Mouse (Mus musculus): Measurements from ENCODE around the gene Zfp78. TPM values are rescaled to one million over a fixed set of nuclear protein-coding genes. Genes with fewer than 3 reads are reported as not detected.
"Not testable (repeated sequence)": the region's sequence is repeated elsewhere in the genome, so short reads cannot be mapped to it uniquely, and the experiment has no call there.

Zfp78 gene
- total RNA-seq (2022), result 1 to 10 TPM; 2.2 to 3.8 (median 2.9) TPM

DNA sequence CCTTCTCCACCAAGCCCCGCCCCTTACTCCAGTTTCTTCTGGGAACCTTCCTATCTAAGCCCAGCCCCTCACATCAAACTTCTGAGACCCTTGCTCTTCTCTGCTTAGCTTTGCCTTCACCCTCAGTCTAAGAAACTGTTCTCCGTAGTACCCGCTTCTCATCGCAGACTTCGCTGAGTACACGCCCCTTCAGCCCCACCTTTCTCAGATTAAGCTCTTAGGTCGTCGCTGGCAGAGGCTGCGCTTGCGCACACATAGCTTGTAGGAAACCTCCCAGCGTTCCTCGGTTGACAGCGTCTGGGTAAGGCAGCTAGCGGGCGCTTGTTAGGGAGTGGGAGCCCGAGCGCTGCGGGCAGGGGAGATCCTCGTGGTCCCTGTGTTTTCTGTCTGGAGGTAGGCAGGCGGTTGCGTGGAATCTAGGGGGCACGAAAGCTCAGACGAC is at the start of gene Zfp78:
Zfp78 (plus strand) TSS at position 234 of the 442 bp plus-strand sequence.
- no peak for DNase-seq (ENCODE audit: low spot score)

DNA sequence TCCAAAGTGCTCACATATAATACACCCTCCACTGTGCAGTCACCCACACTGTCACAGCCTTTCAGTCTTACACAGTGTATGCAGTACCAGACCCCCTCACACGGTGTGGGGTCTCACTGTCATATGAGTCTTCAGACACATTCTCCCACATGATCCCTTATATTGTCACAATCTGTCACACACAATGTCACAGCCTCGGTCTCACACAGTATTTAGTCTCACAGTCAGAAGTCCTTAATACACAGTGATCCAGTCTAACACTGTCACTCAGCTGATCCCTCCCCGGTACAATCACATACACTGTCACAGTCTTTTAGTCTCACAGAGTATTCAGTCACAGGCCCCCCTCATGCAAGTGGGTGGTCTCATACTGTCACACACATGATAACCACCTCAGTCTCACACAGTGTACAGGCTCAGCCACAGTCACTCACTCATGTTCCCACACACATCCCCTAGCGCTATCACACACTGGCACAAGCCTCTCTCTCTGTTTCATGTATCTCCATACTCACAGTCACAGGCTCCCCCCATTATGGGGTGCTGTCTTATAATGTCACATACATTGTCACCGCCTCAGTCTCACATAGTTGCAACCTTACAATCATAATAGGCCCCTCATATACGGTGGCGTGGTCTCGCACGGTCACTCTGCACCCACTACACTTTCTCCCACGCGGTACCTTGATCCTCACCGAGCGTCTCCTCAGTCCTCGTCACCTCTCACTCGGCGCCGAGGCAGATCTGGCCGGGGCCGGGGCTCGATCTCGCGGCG is 32.4 kb upstream of the Zfp78 start:
- DNase-seq (ENCODE audit: low spot score), result peak; percentile 2

DNA sequence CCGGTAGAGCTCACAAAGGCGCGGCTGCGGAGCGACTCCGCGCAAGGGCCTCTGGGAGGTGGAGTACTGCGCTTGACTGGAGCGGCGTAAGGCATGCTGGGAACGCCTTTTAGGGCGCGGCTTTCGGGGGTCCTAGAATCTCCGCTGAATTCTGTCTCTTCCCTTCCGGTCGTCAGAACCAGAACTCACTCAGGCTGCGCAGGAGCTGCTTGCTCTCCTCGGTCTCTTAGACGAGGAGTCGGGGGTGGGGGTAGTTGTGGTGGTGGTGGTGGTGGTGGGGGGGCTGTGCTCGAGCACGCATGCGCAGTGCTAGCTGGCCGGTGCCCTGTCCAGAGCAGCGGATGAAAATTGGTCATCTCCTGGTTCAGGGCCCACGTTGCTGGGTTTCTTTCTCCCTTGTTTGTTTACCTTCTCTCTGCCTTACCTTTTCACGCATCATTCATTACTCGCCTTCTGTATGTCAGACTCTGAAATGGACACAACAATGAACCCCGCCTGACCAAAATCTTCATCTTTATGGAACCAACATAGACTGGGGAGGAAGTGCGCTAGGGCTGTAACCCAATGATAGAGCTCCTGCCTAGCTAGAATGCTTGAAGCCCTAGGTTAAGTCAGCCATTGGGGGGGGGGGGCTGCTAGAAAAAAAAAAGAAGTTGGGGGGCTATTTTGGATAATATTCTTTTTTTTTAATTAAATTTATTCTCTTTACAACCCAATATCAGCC is 31.7 kb upstream of the Zfp78 start, which contains the start of gene Zfp583:
Zfp583 (minus strand) TSS at position 53 of the 724 bp plus-strand sequence.
- DNase-seq (ENCODE audit: low spot score), result peak; percentile 74

DNA sequence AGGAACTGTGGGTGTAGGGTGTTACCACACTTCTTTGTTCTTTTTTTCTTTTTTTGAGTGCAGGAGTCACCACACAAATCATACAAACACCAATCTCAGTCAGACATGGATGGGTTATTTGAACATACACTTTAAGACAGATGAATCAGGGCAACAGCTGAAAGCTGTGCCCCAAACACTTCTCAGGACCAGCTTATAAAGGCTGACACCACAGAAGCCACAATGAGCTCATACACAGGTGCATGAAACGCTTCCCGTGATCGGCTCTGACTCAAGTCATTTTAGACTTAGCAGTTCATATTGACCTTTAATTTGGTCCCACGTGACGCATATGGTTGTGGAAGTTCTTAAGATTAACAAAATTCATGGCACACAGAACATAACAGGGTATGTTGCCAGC is 23.2 kb upstream of the Zfp78 start:
- no peak for DNase-seq (ENCODE audit: low spot score)

DNA sequence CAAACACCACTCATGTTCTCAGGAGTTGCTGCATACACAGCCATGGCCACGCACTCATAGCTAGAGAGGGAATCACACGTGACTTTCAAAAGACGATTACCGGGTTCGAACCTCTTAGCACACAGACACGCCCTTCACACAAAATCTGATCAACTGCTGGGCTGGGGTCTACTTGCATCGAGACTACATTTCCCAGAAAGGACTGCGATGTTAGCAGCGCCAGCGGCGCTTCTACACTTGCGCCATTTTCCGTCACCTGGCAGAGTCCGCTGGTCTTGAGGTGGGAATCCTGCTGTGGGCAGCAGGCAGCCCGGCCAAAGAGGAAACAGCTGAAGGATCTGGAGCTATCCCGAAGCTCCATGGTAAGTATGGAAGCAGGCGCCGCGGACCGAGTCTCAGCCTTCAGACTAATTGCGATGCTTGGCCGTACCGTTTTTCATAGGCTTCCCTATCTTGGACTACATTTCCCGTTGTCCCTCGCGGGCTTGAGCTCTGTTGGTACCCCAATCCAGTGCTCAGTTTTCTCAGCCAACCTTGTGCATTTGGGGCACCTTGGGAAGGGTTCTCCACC is 19.5 kb upstream of the Zfp78 start, which contains the start of gene Gm3854:
Gm3854 (plus strand) TSS at position 259 of the 571 bp plus-strand sequence.
- DNase-seq (ENCODE audit: low spot score), result peak; percentile 51

DNA sequence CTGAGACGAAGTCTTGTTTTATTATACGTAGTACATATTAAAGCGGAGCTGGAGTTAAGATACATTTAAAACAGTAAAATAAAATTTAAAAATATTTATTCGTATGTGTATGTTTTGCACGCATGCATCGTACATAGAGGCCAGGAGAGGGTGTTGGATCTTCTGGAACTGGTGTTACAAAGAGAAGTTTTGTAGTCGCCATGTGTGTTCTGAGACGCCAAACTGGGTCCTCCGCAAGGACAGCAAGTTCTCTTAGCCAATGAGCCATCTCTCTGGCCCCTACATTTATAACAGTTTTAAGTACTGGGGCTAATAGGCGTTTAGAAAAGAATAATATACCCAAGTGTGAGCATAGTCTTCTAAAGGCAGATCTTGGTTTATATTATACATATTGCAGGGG is 19.0 kb upstream of the Zfp78 start:
- DNase-seq (ENCODE audit: low spot score), result no peak

DNA sequence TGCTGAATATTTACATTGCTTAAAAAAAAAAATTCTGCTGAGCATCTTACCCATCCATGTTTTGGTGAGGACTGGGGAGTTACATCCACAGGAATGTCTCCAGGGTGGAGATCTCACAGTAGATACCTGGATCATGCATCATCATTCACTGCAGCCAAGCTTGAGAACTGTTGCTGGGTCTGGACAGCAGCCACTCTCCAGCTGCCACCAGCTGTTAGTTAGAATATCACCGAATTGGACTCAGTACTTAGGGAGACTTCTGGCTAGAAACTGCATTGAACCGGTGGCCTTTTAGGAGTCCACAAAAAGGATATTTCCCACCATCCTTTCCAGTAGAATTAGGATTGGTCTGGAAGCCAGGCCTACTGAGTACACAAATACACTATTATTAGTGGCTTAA is 5.0 kb upstream of the Zfp78 start:
- DNase-seq (ENCODE audit: low spot score), result peak; percentile 24

DNA sequence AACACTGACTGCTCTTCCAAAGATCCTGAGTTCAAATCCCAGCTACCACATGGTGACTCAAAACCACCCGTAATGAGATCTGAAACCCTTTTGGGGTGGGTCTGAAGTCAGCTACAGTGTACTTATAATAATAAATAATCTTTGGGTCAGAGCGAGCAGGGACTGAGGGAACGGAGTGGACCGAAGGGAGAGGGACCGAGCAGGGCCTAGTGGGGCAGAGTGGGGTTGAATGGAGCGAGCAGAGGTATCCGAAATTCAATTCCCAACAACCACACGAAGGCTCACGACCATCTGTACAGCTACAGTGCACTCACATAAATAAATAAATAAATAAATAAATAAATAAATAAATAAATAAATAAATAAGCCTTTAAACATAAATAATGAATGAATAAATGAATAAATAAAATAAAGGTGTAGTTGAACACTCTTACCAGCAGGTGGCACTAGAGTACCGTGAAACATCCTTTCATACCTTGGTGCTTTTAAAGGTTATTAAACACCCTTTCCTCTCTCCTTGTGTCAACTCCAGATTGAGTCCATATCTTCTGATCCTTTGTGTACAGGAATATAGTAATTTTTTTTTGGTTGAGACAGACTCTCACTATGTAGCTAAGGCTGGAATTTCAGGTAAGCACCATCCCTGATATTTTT is 4.0 kb upstream of the Zfp78 start:
- DNase-seq (ENCODE audit: low spot score), result peak; percentile 50

DNA sequence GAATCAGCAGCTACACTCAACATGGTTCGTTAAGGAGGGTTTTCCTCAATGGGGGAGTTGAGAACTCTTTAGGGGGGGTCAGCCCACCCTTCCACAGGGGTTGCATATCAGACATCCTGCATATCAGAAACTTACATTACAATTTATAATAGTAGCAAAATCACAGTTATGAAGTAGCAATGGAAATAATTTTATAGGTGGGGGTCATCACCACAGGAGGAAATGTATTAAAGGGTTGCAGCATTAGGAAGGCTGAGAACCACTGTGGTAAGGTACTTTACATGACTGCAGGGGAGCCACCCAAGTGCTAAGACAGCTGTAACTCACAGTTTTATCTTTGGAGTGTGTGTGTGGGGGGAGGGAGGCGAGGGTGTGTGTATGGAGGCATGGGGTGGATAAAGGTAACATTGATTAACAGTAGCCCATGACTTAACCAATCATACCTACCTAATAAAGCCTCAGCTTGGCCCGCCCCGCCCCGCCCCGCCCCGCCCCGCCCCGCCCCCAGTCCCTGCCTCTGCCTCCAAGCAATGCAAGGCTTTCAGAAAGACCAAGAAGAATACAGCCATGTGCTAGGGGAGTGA is 2.5 kb upstream of the Zfp78 start:
- no peak for DNase-seq (ENCODE audit: low spot score)

DNA sequence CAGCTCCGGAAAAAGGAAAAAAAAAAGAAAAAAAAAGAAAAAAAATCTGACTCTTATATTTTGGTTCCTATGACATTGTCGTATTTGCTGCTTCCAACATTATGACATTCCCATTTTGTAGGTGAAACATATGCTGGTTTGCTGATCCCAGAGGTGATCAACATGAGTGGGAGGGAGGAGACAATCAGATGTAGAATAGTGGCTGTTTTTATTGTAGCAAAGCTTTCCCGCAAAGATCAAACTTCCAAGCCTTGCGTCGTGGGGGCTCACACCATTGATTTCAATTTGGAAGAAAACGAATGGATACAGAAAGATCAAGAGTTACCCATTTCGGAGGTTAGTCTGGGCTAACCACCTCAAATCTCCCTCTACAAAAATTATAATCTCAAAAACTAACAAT is 1.3 kb upstream of the Zfp78 start:
- DNase-seq (ENCODE audit: low spot score), result no peak

DNA sequence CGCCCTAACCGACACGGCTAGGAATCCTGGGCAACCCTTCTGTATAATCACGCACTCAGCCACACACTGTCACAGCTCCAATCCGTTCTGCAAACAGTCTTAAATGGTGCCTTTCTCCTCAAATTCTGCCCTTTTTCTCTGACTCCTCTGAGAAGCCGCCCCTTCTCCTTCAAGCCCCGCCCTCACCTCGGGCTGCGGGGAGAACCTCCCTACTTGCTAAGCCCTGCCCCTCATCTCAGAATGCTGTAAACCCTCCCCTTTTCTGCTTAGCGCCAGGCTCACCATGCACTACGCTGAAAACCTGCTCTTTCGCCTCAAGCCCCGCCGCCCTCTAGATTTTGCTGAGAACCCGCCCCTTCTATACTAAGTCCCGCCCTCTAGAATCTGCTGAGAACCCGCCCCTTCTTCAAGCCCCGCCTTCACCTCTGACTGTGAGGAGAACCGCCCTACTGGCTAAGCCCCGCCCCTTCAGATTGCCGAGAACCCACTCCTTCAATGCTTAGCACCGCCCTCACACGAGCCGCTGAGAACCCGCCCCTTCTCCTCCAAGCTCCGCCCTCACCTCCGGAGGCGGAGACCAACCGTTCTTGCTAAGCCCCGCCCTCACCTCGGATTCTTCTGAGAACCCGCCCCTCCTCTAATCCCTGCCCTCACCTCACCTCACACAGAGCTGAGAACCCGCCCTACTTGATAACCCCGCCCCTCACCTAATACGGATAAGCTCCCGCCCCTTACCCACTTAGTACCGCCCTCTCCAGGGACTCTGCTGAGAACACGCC is 623 bp upstream of the Zfp78 start:
- DNase-seq (ENCODE audit: low spot score), result peak; percentile 98

DNA sequence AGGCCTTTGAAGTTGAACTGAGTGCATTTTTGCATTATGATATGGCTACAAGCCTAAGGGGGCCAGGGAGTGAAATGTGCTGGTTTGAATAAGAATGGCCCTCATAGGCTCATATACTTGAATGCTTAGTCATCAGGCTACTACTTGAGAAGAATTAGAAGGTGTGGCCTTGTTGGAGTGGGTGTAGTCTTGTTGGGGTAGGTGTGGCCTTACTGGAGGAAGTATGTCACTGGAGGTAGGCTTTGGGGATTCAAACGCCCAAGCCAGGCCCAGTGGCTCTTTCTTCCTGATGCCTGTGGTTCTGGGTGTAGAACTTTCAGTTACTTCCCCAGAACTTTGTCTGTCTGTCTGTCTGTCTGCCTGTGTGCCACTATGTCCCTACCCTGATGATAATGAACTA is 1.7 kb downstream of the Zfp78 start:
- no peak for DNase-seq (ENCODE audit: low spot score)

DNA sequence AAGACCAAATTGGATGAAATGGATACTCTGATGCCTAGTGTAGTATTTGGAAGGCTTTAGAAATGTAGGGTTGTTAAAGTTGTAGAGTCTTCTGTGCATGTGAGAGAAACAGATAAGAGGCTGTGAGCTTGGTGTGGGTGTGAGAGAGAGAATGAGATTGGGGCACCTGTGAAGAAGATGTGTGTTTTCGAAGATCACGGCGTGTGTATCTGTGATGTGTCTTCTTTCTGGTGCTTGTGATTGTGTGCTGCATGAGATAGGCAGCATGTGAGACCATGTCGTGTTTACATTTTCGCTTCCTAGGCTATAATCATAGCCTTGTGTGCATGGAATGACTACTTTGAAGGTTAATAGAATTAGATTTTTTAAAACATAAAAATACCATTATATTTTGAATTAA is 4.1 kb downstream of the Zfp78 start:
- DNase-seq (ENCODE audit: low spot score), result no peak

DNA sequence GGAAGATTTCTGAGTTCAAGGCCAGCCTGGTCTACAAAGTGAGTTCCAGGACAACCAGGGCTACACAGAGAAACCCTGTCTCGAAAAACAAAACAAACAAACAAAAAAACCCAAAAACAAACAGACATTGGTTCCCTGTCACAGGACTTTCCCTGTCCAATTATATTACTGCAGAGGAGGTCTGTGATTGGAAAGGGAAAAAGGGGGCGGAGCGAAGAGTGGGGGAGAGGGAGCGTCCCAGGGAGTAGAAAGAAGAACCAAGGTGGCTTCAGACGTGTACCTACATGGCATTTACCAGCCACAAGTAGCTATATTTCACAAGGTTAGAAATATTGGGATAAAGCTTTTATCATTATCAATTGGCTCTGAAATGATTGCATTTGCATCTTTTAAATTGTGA is 5.1 kb downstream of the Zfp78 start:
- not testable (repeated sequence) for DNase-seq (ENCODE audit: low spot score)

DNA sequence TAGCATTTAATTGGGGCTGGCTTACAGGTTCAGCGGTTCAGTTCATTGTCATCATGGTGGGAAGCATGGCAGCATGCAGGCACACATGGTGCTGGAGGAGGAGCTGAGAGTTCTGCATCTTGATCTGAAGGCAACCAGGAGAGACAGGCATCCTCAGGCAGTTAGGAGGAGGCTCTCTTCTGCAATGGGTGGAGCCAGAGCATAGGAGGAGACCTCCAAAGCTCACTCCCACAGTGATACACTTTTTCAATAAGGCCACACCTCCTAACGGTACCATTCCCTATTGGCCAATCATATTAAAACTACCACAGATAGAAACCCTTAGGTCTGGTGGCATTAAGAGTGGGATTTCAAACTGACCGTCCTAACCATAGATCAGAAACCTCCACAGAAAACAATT is 6.4 kb downstream of the Zfp78 start:
- no peak for DNase-seq (ENCODE audit: low spot score)

DNA sequence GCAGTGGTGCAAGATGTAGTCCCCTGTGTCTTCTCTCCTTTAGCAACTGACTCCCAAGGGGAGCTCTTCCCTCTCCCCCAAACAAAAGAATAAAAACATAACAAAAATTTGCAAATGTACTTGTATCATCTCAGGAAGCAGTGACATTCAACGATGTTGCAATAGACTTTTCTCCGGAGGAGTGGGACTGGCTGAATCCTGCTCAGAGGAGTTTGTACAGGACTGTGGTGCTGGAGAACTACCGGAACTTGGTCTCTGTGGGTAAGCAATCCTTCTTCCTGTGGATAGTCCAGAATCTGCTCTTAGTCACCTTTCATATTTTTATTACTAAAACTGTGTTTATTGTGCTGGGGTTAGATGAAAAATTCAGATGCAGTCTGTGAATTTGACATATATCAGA is 9.9 kb downstream of the Zfp78 start:
- no peak for DNase-seq (ENCODE audit: low spot score)

DNA sequence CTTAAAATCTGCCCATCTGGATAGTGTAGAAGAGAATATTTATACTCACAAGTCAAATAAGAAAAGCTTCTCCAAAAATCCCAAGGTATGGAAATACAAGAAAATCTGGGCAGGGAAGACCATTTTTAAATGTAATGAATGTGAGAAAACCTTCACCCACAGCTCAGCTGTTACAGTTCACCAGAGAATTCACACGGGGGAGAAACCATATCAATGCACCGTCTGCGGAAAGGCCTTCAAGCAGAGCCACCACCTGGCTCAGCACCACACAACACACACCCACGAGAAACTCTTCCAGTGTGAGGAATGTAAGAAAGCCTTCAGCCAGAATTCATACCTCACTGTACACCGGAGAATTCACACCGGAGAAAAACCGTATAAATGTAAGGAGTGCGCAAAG is 15.4 kb downstream of the Zfp78 start:
- DNase-seq (ENCODE audit: low spot score), result no peak

DNA sequence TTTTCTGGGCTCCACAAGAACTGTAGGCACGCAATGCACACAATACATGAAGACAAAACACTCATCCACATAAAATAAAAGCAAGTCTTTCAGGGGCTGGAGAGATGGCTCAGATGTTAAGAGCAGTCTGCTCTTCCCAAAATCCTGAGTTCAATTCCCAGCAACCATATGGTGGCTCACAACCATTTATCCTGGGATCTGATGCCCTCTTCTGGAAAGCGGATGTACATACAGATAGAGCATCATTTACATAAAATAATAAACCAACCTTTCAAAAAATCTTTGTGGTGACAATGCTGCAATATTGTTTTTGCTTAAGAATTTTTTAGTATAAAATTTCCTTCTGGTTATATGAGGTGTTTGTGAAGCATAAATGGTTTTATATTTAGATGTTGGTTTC is 18.4 kb downstream of the Zfp78 start:
- DNase-seq (ENCODE audit: low spot score), result no peak

DNA sequence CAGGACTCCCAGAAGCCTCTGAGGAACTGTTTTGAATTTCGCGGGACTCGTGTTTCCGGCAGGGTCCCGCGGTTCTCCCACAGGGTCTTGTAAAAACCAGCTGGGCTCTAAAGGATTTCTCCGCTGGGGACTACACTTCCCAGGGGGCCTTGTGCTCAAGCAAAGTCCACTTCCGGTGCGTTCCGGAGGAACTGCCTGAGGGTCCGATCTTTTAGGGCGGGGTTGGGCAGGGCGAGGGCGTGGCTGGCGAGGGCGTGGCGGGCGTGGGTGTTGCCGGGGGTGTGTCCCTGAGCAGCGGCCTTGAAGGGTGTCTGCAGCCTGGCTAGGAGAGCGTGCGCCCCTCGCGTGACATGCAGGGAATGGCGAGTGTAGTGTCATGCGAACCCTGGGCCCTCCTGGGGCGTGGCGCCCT is 20.0 kb downstream of the Zfp78 start, which contains the start of gene Zfp28:
Zfp28 (plus strand) TSS at position 252 of the 412 bp plus-strand sequence.
- DNase-seq (ENCODE audit: low spot score), result peak; percentile 93

DNA sequence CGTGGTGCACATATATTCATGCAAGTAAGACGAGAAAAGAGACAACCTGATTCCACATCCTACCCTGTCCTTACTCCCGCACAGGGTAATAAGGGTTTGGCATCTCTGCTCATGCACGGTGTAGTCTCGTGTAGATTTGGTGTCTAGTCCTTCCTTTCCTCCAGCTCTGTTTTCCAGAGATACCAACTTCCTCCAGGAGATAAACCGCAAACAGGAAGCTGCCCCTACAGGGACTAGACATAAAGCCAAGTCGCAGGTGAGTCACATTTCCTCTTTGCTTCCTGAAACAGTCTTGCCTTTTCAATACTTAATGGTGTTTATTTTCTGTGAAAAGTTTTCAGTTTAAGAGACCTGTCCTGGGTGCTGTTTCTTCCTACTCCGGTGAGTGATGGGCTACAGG is 20.9 kb downstream of the Zfp78 start:
- no peak for DNase-seq (ENCODE audit: low spot score)

DNA sequence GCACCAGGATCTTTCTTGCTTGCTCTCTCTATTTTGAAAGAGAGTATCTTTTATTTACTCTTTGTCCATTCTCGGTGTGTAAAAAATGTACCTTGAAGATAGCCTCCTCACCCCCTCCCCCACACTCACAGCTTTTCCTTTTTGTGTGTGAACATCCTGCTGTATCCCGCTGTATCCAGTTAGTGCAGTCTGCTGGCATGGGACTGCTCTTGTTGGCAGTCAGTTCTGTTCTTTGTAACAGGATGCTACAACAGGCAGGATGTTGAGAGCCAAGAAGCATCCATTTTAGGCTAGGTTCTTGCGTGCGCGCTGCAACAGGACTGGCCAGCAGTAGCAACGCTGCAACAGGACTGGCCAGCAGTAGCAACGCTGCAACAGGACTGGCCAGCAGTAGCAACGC is 23.9 kb downstream of the Zfp78 start:
- DNase-seq (ENCODE audit: low spot score), result peak; percentile 48

Measured in heart, adult 8-10 months (tissue).